Mouse (Mus musculus) midbrain, embryonic 14.5 days (tissue): ENCODE results near the gene Tcte2. TPM values are rescaled to one million over a fixed set of nuclear protein-coding genes. Genes with fewer than 3 reads are reported as not detected.
A peak's percentile ranks its signal among the peaks of the same experiment; 100 is the strongest.

Source experiments
- ATAC-seq: fragments of 200-750 bp; cut with Nextera tagmentation; 2 replicates; pipeline ENCODE4 v1.8.0; 2017; ENCODE audit warnings: moderate number of reproducible peaks, moderate library complexity; ENCODE audit not compliant: low FRiP score, low TSS enrichment
- DNase-seq: peaks from one replicate; pipeline ENCODE4 v3.0.0-alpha.2; 2015
- H3K27ac ChIP-seq: fragments of 300-500 bp; sonication (generic); replicated peaks from 2 replicates; pipeline ENCODE4 v1.5.1; 2014; ENCODE audit warnings: mild to moderate bottlenecking, low read depth, low read length, moderate library complexity
- H3K27me3 ChIP-seq: fragments of 300-500 bp; sonication (generic); 2 replicates; pipeline ENCODE4 v1.6.1; 2014; ENCODE audit warnings: low read length, control low read depth, mixed read lengths; ENCODE audit not compliant: control insufficient read depth, insufficient read depth
- H3K36me3 ChIP-seq: fragments of 300-500 bp; sonication (generic); 2 replicates; pipeline ENCODE4 v1.6.1; 2014; ENCODE audit warnings: low read length, control low read depth; ENCODE audit not compliant: control insufficient read depth, insufficient read depth
- H3K4me1 ChIP-seq: fragments of 300-500 bp; sonication (generic); 2 replicates; pipeline ENCODE4 v1.6.1; 2014; ENCODE audit warnings: mild to moderate bottlenecking, antibody characterized with exemption, low read length, control low read depth; ENCODE audit not compliant: control insufficient read depth, insufficient read depth
- H3K4me2 ChIP-seq: fragments of 300-500 bp; sonication (generic); 2 replicates; pipeline ENCODE4 v1.6.1; 2014; ENCODE audit warnings: mild to moderate bottlenecking, low read length, moderate library complexity
- H3K4me3 ChIP-seq: fragments of 300-500 bp; sonication (generic); replicated peaks from 2 replicates; pipeline ENCODE4 v1.5.1; 2014; ENCODE audit warnings: low read depth, low read length
- H3K9ac ChIP-seq: fragments of 300-500 bp; sonication (generic); replicated peaks from 2 replicates; pipeline ENCODE4 v1.6.1; 2014; ENCODE audit warnings: mild to moderate bottlenecking, low read length, moderate library complexity
- H3K9me3 ChIP-seq: fragments of 300-500 bp; sonication (generic); 2 replicates; pipeline ENCODE4 v1.6.1; 2016; ENCODE audit warnings: low read length, control low read depth, mixed read lengths; ENCODE audit not compliant: control insufficient read depth
- WGBS: fragments of 180-500 bp; shearing (Covaris S2); extraction: QIAGEN DNeasy Blood & Tissue Kit; methylation state at CpG from one replicate; pipeline ENCODE4 v1.1.7; 2014; 5-methylcytosine and 5-hydroxymethylcytosine counted together
- polyA plus RNA-seq: library from polyadenylated mRNA; unstranded; fragments of >200 nt; fragmentation: Nextera tagmentation; extraction: Ambion mirVana; gene quantifications from 2 replicates; pipeline ENCODE4 v1.2.1, GENCODE M21; 2014

Tcte2 gene
- polyA plus RNA-seq, 1 experiment from 2014 or later: 23.0 TPM

- H3K4me1 ChIP-seq: 0 out of 2 replicates have a peak, but pooled peaks cover 7% of the 10 kb centered on the region
- H3K4me2 ChIP-seq: no peak overlapping the region
- DNase-seq (no peak), ATAC-seq (no peak)
- H3K36me3 ChIP-seq: no peaks in the 10 kb centered on the region
- H3K4me3 ChIP-seq: no peak overlapping the region
- 46% methylated on average over 7 of the region's 7 CpGs for WGBS
- H3K27ac ChIP-seq: 0 out of 2 replicates have a peak overlapping the region, but pooled peaks have one; percentile 8
- no peaks in the 10 kb centered on the region for H3K9me3 ChIP-seq
- peak overlapping the region; percentile 2; the same call in 1 of the 2 replicates for H3K9ac ChIP-seq
- H3K27me3 ChIP-seq: no peaks in the 10 kb centered on the region
Measured at GRCm38 (mm10) chr17:13742941-13743708, 18.5 kb downstream of the Tcte2 start.

- Histone ChIP-seq H3K36me3 (no peaks in the 10 kb centered on the region), H3K9ac (no peak overlapping the region), H3K4me2 (no peak overlapping the region), H3K27ac (no peak overlapping the region), H3K4me3 (no peak overlapping the region), H3K27me3 (no peaks in the 10 kb centered on the region), H3K9me3 (no peaks in the 10 kb centered on the region), H3K4me1 (0 out of 2 replicates have a peak, but pooled peaks cover 12% of the 10 kb centered on the region)
- ATAC-seq (no peak), DNase-seq (no peak)
- WGBS: 46% methylated on average over 2 of the region's 2 CpGs
Measured at GRCm38 (mm10) chr17:13742334-13742733, 19.3 kb downstream of the Tcte2 start.

- H3K36me3 ChIP-seq: no peaks in the 10 kb centered on the region
- WGBS: 87% methylated on average over 7 of the region's 7 CpGs
- DNase-seq (no peak), ATAC-seq (no peak)
- no peaks in the 10 kb centered on the region for H3K9me3 ChIP-seq
- no peak overlapping the region for H3K27ac ChIP-seq
- 0 out of 2 replicates have a peak, but pooled peaks cover 13% of the 10 kb centered on the region for H3K4me1 ChIP-seq
- no peak overlapping the region for H3K9ac ChIP-seq
- no peaks in the 10 kb centered on the region for H3K27me3 ChIP-seq
- H3K4me3 ChIP-seq: no peak overlapping the region
- no peak overlapping the region for H3K4me2 ChIP-seq
Measured at GRCm38 (mm10) chr17:13741611-13742010, 20.0 kb downstream of the Tcte2 start.

GRCm38 (mm10) chr17:13740796-13741195 is 20.8 kb downstream of the Tcte2 start:
- DNase-seq: no peak
- no peaks in the 10 kb centered on the region for H3K9me3 ChIP-seq
- H3K4me1 ChIP-seq: 0 out of 2 replicates have a peak, but pooled peaks cover 13% of the 10 kb centered on the region
- H3K4me2 ChIP-seq: no peak overlapping the region
- no peak overlapping the region for H3K9ac ChIP-seq
- no peak overlapping the region for H3K4me3 ChIP-seq
- H3K27me3 ChIP-seq: no peaks in the 10 kb centered on the region
- WGBS: 51% methylated on average over 2 of the region's 2 CpGs
- ATAC-seq: no peak
- no peaks in the 10 kb centered on the region for H3K36me3 ChIP-seq
- H3K27ac ChIP-seq: peak overlapping the region; percentile 13; the same call in 1 of the 2 replicates

GRCm38 (mm10) chr17:13739981-13740380 is 21.6 kb downstream of the Tcte2 start:
- Histone ChIP-seq H3K4me3 (no peak overlapping the region), H3K27me3 (no peaks in the 10 kb centered on the region), H3K27ac (no peak overlapping the region), H3K4me2 (no peak overlapping the region), H3K9ac (no peak overlapping the region), H3K36me3 (no peaks in the 10 kb centered on the region), H3K4me1 (0 out of 2 replicates have a peak, but pooled peaks cover 6% of the 10 kb centered on the region), H3K9me3 (no peaks in the 10 kb centered on the region)
- ATAC-seq: no peak
- 76% methylated on average over 5 of the region's 5 CpGs for WGBS
- DNase-seq: no peak

GRCm38 (mm10) chr17:13738916-13739315 is 22.7 kb downstream of the Tcte2 start:
- ATAC-seq: no peak
- Histone ChIP-seq H3K9me3 (no peaks in the 10 kb centered on the region), H3K9ac (no peak overlapping the region), H3K27me3 (no peaks in the 10 kb centered on the region), H3K4me2 (no peak overlapping the region), H3K4me1 (0 out of 2 replicates have a peak, but pooled peaks cover 6% of the 10 kb centered on the region), H3K4me3 (no peak overlapping the region), H3K36me3 (no peaks in the 10 kb centered on the region), H3K27ac (no peak overlapping the region)
- no peak for DNase-seq
- 98% methylated on average over 2 of the region's 2 CpGs for WGBS

- DNase-seq (no peak), ATAC-seq (no peak)
- Histone ChIP-seq H3K27ac (no peak overlapping the region), H3K27me3 (no peaks in the 10 kb centered on the region), H3K36me3 (no peaks in the 10 kb centered on the region), H3K4me1 (0 out of 2 replicates have a peak, but pooled peaks cover 6% of the 10 kb centered on the region), H3K4me2 (no peak overlapping the region), H3K9ac (no peak overlapping the region), H3K9me3 (no peaks in the 10 kb centered on the region), H3K4me3 (no peak overlapping the region)
- WGBS: 76% methylated on average over 7 of the region's 7 CpGs
Measured at GRCm38 (mm10) chr17:13738121-13738776, 23.4 kb downstream of the Tcte2 start.

GRCm38 (mm10) chr17:13737336-13737735 is 24.3 kb downstream of the Tcte2 start:
- 62% methylated on average over 6 of the region's 6 CpGs for WGBS
- H3K27me3 ChIP-seq: no peaks in the 10 kb centered on the region
- no peak overlapping the region for H3K4me3 ChIP-seq
- no peaks in the 10 kb centered on the region for H3K9me3 ChIP-seq
- no peak overlapping the region for H3K9ac ChIP-seq
- peak; percentile 13 for DNase-seq
- no peaks in the 10 kb centered on the region for H3K36me3 ChIP-seq
- H3K4me2 ChIP-seq: no peak overlapping the region
- 0 out of 2 replicates have a peak, but pooled peaks have one; percentile 4 for ATAC-seq
- 0 out of 2 replicates have a peak, but pooled peaks cover 6% of the 10 kb centered on the region for H3K4me1 ChIP-seq
- peak overlapping the region; percentile 37; the same call in 1 of the 2 replicates for H3K27ac ChIP-seq
